Mouse (Mus musculus): ENCODE data around the gene Tspan18. TPM values are rescaled to one million over a fixed set of nuclear protein-coding genes. Genes with fewer than 3 reads are reported as not detected.

Tspan18 gene
- polyA plus RNA-seq, 1 experiment from 2014 or later, result 47.9 TPM

GRCm38 (mm10) chr2:93312458-93312857 is 21.8 kb downstream of the Tspan18 start:
- H3K27ac ChIP-seq (ENCODE audit: low read depth, low read length), result no peak overlapping the region
- ATAC-seq (ENCODE audit: low FRiP score) (no peak), DNase-seq (ENCODE audit: low spot score, missing footprints) (no peak)
- no peak overlapping the region for H3K4me2 ChIP-seq
- H3K4me1 ChIP-seq (ENCODE audit: control insufficient read depth, insufficient read depth, low read length), result peaks cover 13% of the 10 kb centered on the region
- no peak overlapping the region for H3K4me3 ChIP-seq (ENCODE audit: low read depth, low read length)
- 87% methylated on average over 3 of the region's 3 CpGs for WGBS
- H3K9me3 ChIP-seq (ENCODE audit: control insufficient read depth, low read length), result no peaks in the 10 kb centered on the region
- H3K9ac ChIP-seq (ENCODE audit: low read length), result no peak overlapping the region
- peaks cover 2% of the 10 kb centered on the region; the same call in 1 of the 2 replicates for H3K36me3 ChIP-seq (ENCODE audit: control insufficient read depth, insufficient read depth, low read length)
- H3K27me3 ChIP-seq (ENCODE audit: control insufficient read depth, insufficient read depth, low read length), result no peaks in the 10 kb centered on the region

- Histone ChIP-seq H3K9ac (ENCODE audit: low read length) (no peak overlapping the region), H3K36me3 (ENCODE audit: control insufficient read depth, insufficient read depth, low read length) (peaks cover 2% of the 10 kb centered on the region; the same call in 1 of the 2 replicates), H3K27ac (ENCODE audit: low read depth, low read length) (no peak overlapping the region), H3K4me2 (no peak overlapping the region), H3K27me3 (ENCODE audit: control insufficient read depth, insufficient read depth, low read length) (no peaks in the 10 kb centered on the region), H3K4me1 (ENCODE audit: control insufficient read depth, insufficient read depth, low read length) (peaks cover 7% of the 10 kb centered on the region), H3K9me3 (ENCODE audit: control insufficient read depth, low read length) (no peaks in the 10 kb centered on the region), H3K4me3 (ENCODE audit: low read depth, low read length) (no peak overlapping the region)
- no peak for ATAC-seq (ENCODE audit: low FRiP score)
- WGBS, result 93% methylated on average over 14 of the region's 14 CpGs
- no peak for DNase-seq (ENCODE audit: low spot score, missing footprints)
These were observed 24.4 kb downstream of the Tspan18 start for GRCm38 (mm10) chr2:93309724-93310413.

GRCm38 (mm10) chr2:93306898-93307297 is 27.4 kb downstream of the Tspan18 start:
- H3K4me2 ChIP-seq, result no peak overlapping the region
- H3K27me3 ChIP-seq (ENCODE audit: control insufficient read depth, insufficient read depth, low read length), result no peaks in the 10 kb centered on the region
- WGBS, result 89% methylated on average over 4 of the region's 4 CpGs
- H3K9ac ChIP-seq (ENCODE audit: low read length), result no peak overlapping the region
- no peak for DNase-seq (ENCODE audit: low spot score, missing footprints)
- ATAC-seq (ENCODE audit: low FRiP score), result no peak
- H3K27ac ChIP-seq (ENCODE audit: low read depth, low read length), result no peak overlapping the region
- H3K4me3 ChIP-seq (ENCODE audit: low read depth, low read length), result no peak overlapping the region
- H3K36me3 ChIP-seq (ENCODE audit: control insufficient read depth, insufficient read depth, low read length), result peaks cover 2% of the 10 kb centered on the region; the same call in 1 of the 2 replicates
- H3K4me1 ChIP-seq (ENCODE audit: control insufficient read depth, insufficient read depth, low read length), result peaks cover 18% of the 10 kb centered on the region
- H3K9me3 ChIP-seq (ENCODE audit: control insufficient read depth, low read length), result no peaks in the 10 kb centered on the region

- Histone ChIP-seq H3K27ac (ENCODE audit: low read depth, low read length) (peak overlapping the region; percentile 90), H3K9ac (ENCODE audit: low read length) (peak overlapping the region; percentile 46; the same call in 1 of the 2 replicates), H3K4me1 (ENCODE audit: control insufficient read depth, insufficient read depth, low read length) (peaks cover 18% of the 10 kb centered on the region), H3K4me3 (ENCODE audit: low read depth, low read length) (no peak overlapping the region), H3K4me2 (peak overlapping the region; percentile 4; the same call in 1 of the 2 replicates), H3K9me3 (ENCODE audit: control insufficient read depth, low read length) (no peaks in the 10 kb centered on the region), H3K36me3 (ENCODE audit: control insufficient read depth, insufficient read depth, low read length) (no peaks in the 10 kb centered on the region), H3K27me3 (ENCODE audit: control insufficient read depth, insufficient read depth, low read length) (no peaks in the 10 kb centered on the region)
- ATAC-seq (ENCODE audit: low FRiP score), result peak; percentile 31; the same call in 1 of the 2 replicates
- 34% methylated on average over 4 of the region's 4 CpGs for WGBS
- no peak for DNase-seq (ENCODE audit: low spot score, missing footprints)
These were observed 30.1 kb downstream of the Tspan18 start for GRCm38 (mm10) chr2:93304273-93304634.

DNA sequence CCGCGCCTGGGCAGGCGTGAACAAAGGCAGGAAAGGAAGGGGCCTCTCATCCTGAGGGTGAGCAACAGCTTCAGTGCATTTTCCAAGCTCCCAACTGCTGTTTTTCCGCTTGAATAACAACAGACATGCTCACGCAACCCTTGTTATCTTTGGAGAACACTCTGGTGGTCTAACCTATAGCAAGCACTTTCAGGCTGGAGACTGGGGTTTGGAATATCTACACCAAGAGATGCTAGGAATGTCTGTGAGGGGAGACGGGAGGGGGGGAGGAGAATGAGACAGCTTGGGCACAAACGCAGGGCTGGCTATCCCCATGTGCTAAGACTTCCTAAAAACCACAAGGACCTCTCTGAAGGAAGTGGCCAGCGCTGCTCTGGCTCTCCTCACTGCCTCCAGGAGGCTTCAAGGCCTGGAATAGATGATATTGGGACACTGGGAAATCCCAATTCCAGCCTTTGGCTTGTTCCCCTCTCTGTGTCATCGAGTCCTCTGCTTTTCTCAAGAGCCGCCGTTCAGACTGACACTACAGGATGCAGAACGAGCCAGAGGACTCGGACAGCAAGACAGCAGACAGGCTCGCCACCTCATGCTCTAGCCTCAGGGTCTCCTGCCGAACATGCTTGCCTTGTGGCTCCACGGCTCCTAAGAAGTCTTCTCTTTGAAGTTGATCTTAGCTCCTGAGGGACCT is 30.6 kb downstream of the Tspan18 start:
- Histone ChIP-seq H3K9ac (ENCODE audit: low read length) (peak overlapping the region; percentile 46), H3K4me1 (ENCODE audit: control insufficient read depth, insufficient read depth, low read length) (peaks cover 18% of the 10 kb centered on the region), H3K27me3 (ENCODE audit: control insufficient read depth, insufficient read depth, low read length) (no peaks in the 10 kb centered on the region), H3K36me3 (ENCODE audit: control insufficient read depth, insufficient read depth, low read length) (no peaks in the 10 kb centered on the region), H3K4me3 (ENCODE audit: low read depth, low read length) (no peak overlapping the region), H3K27ac (ENCODE audit: low read depth, low read length) (peak overlapping the region; percentile 90), H3K9me3 (ENCODE audit: control insufficient read depth, low read length) (no peaks in the 10 kb centered on the region), H3K4me2 (peak overlapping the region; percentile 4; the same call in 1 of the 2 replicates)
- 6% methylated on average over 16 of the region's 16 CpGs for WGBS
- peak; percentile 94 for DNase-seq (ENCODE audit: low spot score, missing footprints)
- peak; percentile 73 for ATAC-seq (ENCODE audit: low FRiP score)

DNA sequence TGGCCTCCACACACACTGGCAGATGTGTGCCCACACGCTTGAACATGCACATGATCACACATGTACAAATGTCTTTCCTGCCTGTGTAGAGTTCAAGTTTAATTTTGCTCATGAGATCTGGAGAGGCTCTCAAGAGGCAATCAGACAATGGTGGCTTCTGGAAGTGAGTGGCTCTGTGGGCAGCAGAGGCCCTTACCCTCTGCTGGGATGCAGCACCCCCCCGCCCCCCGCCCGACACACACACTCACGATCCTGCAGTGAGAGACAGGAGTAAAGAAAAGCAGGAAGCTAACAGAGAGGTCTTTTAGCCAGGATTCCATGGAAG is 31.1 kb downstream of the Tspan18 start:
- peak overlapping the region; percentile 21 for H3K9ac ChIP-seq (ENCODE audit: low read length)
- peak overlapping the region; percentile 90 for H3K27ac ChIP-seq (ENCODE audit: low read depth, low read length)
- peaks cover 18% of the 10 kb centered on the region for H3K4me1 ChIP-seq (ENCODE audit: control insufficient read depth, insufficient read depth, low read length)
- no peaks in the 10 kb centered on the region; the same call in none of the 2 replicates for H3K36me3 ChIP-seq (ENCODE audit: control insufficient read depth, insufficient read depth, low read length)
- 25% methylated on average over 5 of the region's 5 CpGs for WGBS
- H3K27me3 ChIP-seq (ENCODE audit: control insufficient read depth, insufficient read depth, low read length), result no peaks in the 10 kb centered on the region
- no peak overlapping the region for H3K4me2 ChIP-seq
- no peak overlapping the region for H3K4me3 ChIP-seq (ENCODE audit: low read depth, low read length)
- H3K9me3 ChIP-seq (ENCODE audit: control insufficient read depth, low read length), result no peaks in the 10 kb centered on the region
- no peak for DNase-seq (ENCODE audit: low spot score, missing footprints)
- ATAC-seq (ENCODE audit: low FRiP score), result no peak

DNA sequence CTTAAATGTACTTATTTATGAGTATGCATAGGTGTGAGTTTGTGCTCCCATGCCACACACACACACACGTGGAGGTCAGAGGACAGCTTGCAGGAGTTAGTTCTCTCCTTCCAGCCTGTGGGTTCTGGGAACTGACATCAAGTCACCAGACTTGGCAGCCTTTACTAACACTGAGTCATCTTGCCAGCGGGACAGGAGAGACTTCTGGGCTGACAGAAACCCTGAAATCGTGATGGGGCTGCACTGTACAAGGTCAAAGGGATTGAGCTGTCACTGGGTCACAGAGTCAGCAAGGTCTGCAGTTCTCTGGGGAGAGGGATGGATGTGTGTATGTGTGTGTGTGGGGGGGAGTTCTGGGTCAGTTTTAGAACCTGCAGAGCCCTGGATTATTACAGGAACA is 36.6 kb downstream of the Tspan18 start:
- Histone ChIP-seq H3K36me3 (ENCODE audit: control insufficient read depth, insufficient read depth, low read length) (peaks cover 2% of the 10 kb centered on the region), H3K4me1 (ENCODE audit: control insufficient read depth, insufficient read depth, low read length) (peaks cover 3% of the 10 kb centered on the region; the same call in 1 of the 2 replicates), H3K27me3 (ENCODE audit: control insufficient read depth, insufficient read depth, low read length) (no peaks in the 10 kb centered on the region), H3K4me2 (no peak overlapping the region), H3K9me3 (ENCODE audit: control insufficient read depth, low read length) (no peaks in the 10 kb centered on the region), H3K9ac (ENCODE audit: low read length) (no peak overlapping the region), H3K27ac (ENCODE audit: low read depth, low read length) (no peak overlapping the region), H3K4me3 (ENCODE audit: low read depth, low read length) (no peak overlapping the region)
- ATAC-seq (ENCODE audit: low FRiP score) (no peak), DNase-seq (ENCODE audit: low spot score, missing footprints) (peak; percentile 69)
- 81% methylated on average over 3 of the region's 3 CpGs for WGBS

- Histone ChIP-seq H3K27ac (ENCODE audit: low read depth, low read length) (peak overlapping the region; percentile 78), H3K27me3 (ENCODE audit: control insufficient read depth, insufficient read depth, low read length) (no peaks in the 10 kb centered on the region), H3K9me3 (ENCODE audit: control insufficient read depth, low read length) (no peaks in the 10 kb centered on the region), H3K9ac (ENCODE audit: low read length) (peak overlapping the region; percentile 16; the same call in 1 of the 2 replicates), H3K36me3 (ENCODE audit: control insufficient read depth, insufficient read depth, low read length) (peaks cover 2% of the 10 kb centered on the region; the same call in 1 of the 2 replicates), H3K4me1 (ENCODE audit: control insufficient read depth, insufficient read depth, low read length) (peaks cover 57% of the 10 kb centered on the region), H3K4me2 (no peak overlapping the region), H3K4me3 (ENCODE audit: low read depth, low read length) (no peak overlapping the region)
- peak; percentile 42 for ATAC-seq (ENCODE audit: low FRiP score)
- peak; percentile 87 for DNase-seq (ENCODE audit: low spot score, missing footprints)
- 42% methylated on average over 13 of the region's 13 CpGs for WGBS
These were observed 42.9 kb downstream of the Tspan18 start for GRCm38 (mm10) chr2:93291186-93291926.

All from midbrain, embryonic 11.5 days (tissue).